Mouse (Mus musculus) lung, embryonic 16.5 days (tissue): ENCODE data around the gene Wrnip1. TPM values are rescaled to one million over a fixed set of nuclear protein-coding genes. Genes with fewer than 3 reads are reported as not detected.

Experiments
- ATAC-seq: fragments of 200-750 bp; cut with Nextera tagmentation; 2 replicates; pipeline ENCODE4 v1.8.0; 2017; ENCODE audit warnings: low read depth, mild to moderate bottlenecking, moderate library complexity
- H3K27ac ChIP-seq: fragments of 300-500 bp; sonication (generic); 2 replicates; pipeline ENCODE4 v1.5.1; 2014; ENCODE audit warnings: mild to moderate bottlenecking, control low read depth, low read length
- H3K27me3 ChIP-seq: fragments of 300-500 bp; sonication (generic); 2 replicates; pipeline ENCODE4 v1.6.1; 2014; ENCODE audit warnings: low read depth, low read length, mixed read lengths; ENCODE audit not compliant: control insufficient read depth, insufficient read depth
- H3K36me3 ChIP-seq: fragments of 300-500 bp; sonication (generic); 2 replicates; pipeline ENCODE4 v1.6.1; 2014; ENCODE audit warnings: low read length; ENCODE audit not compliant: control insufficient read depth, insufficient read depth
- H3K4me1 ChIP-seq: fragments of 300-500 bp; sonication (generic); replicated peaks from 2 replicates; pipeline ENCODE4 v1.6.1; 2014; ENCODE audit warnings: low read length, mixed read lengths; ENCODE audit not compliant: control insufficient read depth, insufficient read depth
- H3K4me2 ChIP-seq: fragments of 300-500 bp; sonication (generic); 2 replicates; pipeline ENCODE4 v1.6.1; 2014; ENCODE audit warnings: low read depth, low read length, control low read depth
- H3K4me3 ChIP-seq: fragments of 300-500 bp; sonication (generic); 2 replicates; pipeline ENCODE4 v1.5.1; 2014; ENCODE audit warnings: mild to moderate bottlenecking, low read length, control low read depth
- H3K9ac ChIP-seq: fragments of 300-500 bp; sonication (generic); 2 replicates; pipeline ENCODE4 v1.6.1; 2014; ENCODE audit warnings: low read length, control low read depth
- H3K9me3 ChIP-seq: fragments of 300-500 bp; sonication (generic); 2 replicates; pipeline ENCODE4 v1.6.1; 2016; ENCODE audit warnings: low read length; ENCODE audit not compliant: control insufficient read depth
- WGBS: fragments of 180-500 bp; shearing (Covaris S2); extraction: QIAGEN DNeasy Blood & Tissue Kit; methylation state at CpG from one replicate; pipeline ENCODE4 v1.1.7; 2014; 5-methylcytosine and 5-hydroxymethylcytosine counted together
- polyA plus RNA-seq: library from polyadenylated mRNA; unstranded; fragments of >200 nt; fragmentation: Nextera tagmentation; extraction: Ambion mirVana; gene quantifications from 2 replicates; pipeline ENCODE4 v1.2.1, GENCODE M21; 2015

Gene Wrnip1
- polyA plus RNA-seq, 1 experiment from 2014 or later, result 17.0 TPM

DNA sequence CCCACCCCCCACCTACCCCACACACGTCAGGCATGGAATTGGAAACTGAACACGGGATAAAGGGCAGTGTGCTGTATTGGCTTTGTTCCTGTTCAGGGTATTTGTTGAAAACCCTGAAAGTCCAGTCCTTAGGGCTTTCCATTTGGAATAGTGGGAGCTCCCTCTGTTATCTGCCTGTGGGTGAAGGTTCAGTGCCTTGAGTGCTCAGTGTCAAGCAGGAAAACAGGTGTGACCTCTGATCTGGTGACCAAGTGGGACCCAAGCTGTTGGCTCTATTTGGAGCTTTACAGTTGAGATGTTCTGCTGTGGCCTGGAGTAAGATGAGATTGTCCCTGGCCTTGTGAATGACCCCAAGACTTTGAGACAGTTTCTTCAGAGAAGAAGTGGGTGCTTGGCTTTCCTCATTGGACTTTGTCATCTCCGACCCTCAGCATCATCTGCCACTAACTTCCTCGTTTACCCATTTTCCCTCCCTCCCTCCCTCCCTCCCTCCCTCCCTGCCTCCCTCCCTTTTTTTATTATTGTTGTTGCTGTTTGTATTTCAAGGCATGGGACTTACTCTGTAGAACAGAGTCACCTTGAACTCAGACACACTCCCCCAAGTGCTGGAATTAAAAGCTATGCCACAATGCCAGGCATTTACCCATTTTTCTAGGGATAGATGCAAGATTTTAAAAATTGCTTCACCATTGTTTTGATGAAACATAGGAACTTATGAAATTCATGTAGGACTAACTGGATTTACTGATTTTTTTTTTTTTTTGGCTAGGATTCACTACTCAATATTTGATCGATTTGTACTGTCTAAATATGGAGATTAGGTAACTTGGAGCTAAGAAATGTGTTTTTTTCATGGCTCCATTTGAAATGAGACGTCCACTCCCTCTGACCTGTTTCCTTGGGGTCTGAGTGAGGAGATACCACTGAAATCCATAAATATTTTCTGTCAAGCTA, 22.8 kb downstream of the Wrnip1 start:
- H3K4me1 ChIP-seq, result no peaks in the 10 kb centered on the region
- WGBS, result 76% methylated on average over 6 of the region's 6 CpGs
- no peaks in the 10 kb centered on the region for H3K9me3 ChIP-seq
- H3K27me3 ChIP-seq, result no peaks in the 10 kb centered on the region
- no peak overlapping the region for H3K4me2 ChIP-seq
- no peak overlapping the region for H3K27ac ChIP-seq
- H3K9ac ChIP-seq, result no peak overlapping the region
- no peak for ATAC-seq
- no peak overlapping the region for H3K4me3 ChIP-seq
- peaks cover 5% of the 10 kb centered on the region; the same call in 1 of the 2 replicates for H3K36me3 ChIP-seq

DNA sequence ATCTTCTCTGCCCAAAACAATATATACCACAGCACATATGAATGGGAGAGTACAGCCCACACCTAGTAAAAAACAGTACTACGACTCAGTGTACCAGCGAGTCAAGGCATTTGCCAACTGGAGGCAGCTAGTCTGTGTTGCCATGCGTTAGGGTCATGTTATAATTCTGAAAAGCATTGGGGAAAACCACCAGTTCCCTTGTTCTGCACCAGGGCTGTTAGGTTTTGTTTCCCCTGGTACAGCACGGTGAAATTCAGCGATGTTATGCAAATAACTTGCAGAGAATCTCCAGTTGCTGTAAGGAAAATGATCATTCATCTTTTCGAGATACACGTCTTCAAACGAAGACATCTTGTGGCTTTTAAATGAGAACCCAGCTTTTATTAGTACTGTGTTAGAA, 23.7 kb downstream of the Wrnip1 start:
- no peaks in the 10 kb centered on the region for H3K4me1 ChIP-seq
- no peak overlapping the region for H3K4me3 ChIP-seq
- no peaks in the 10 kb centered on the region for H3K27me3 ChIP-seq
- ATAC-seq, result no peak
- H3K4me2 ChIP-seq, result no peak overlapping the region
- no peak overlapping the region for H3K27ac ChIP-seq
- WGBS, result 90% methylated on average over 8 of the region's 8 CpGs
- no peaks in the 10 kb centered on the region for H3K9me3 ChIP-seq
- no peak overlapping the region for H3K9ac ChIP-seq
- peaks cover 5% of the 10 kb centered on the region; the same call in 1 of the 2 replicates for H3K36me3 ChIP-seq

DNA sequence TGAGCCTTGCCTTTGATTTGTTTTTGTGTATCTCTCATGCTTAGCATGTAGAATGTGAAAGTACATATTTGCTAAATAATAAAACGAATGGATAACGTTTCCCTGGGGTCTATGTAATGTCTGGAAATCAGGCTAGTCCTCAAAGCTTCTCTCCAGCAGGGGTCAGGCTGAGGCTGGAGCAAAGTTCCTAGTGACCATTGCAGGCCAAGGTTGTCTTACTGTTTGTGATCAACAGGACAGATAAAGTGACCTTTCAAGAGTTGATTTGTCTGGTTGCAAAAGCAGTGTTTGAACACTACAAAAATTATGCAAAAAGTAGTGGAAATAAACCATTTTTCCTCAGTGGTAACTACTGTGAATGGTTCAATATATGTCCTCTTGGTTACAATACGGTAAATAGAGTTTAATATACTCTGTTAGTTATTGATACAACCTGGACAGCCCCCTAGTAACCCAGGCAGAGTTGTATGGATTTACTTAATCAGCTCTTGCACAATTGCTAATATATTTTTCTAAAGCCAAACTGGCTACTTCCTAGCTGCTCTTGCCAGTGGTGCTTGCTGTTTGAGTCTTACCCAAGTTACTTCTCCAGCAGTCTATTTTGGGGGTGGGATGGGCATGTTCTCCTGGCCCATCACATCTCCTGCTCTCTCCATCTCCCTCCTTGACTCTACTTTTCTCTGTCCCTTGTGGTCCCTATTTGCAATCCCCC, 25.4 kb downstream of the Wrnip1 start:
- WGBS, result 67% methylated on average over 3 of the region's 3 CpGs

DNA sequence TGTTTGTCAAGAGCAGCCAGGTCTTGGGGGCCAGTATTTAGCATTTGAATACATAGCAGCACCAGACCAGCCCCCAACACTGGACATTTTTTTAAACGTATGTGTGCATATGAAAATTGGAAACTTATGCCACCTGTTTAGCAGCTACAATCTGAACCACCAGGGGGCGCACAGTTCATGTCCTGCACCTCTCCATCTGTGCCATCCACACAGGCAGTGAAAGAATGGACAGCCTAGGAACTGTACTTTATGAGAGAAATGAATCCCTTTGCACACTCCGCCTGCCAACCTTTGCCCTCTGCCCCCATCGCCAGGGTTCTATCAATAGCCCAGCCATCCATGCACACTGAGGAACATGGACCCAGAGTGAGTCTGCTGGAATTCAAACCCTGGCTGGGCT, 26.1 kb downstream of the Wrnip1 start:
- Histone ChIP-seq H3K36me3 (no peaks in the 10 kb centered on the region), H3K9me3 (no peaks in the 10 kb centered on the region), H3K4me2 (no peak overlapping the region), H3K4me3 (no peak overlapping the region), H3K27me3 (no peaks in the 10 kb centered on the region), H3K9ac (no peak overlapping the region), H3K4me1 (no peaks in the 10 kb centered on the region), H3K27ac (no peak overlapping the region)
- no peak for ATAC-seq
- 49% methylated on average over 4 of the region's 4 CpGs for WGBS

More for the DNA sequence above, 25.4 kb downstream of the Wrnip1 start:
- Histone ChIP-seq H3K27me3 (no peaks in the 10 kb centered on the region), H3K27ac (no peak overlapping the region), H3K4me1 (no peaks in the 10 kb centered on the region), H3K4me3 (no peak overlapping the region), H3K9me3 (no peaks in the 10 kb centered on the region), H3K9ac (no peak overlapping the region), H3K36me3 (no peaks in the 10 kb centered on the region), H3K4me2 (no peak overlapping the region)
- no peak for ATAC-seq

DNA sequence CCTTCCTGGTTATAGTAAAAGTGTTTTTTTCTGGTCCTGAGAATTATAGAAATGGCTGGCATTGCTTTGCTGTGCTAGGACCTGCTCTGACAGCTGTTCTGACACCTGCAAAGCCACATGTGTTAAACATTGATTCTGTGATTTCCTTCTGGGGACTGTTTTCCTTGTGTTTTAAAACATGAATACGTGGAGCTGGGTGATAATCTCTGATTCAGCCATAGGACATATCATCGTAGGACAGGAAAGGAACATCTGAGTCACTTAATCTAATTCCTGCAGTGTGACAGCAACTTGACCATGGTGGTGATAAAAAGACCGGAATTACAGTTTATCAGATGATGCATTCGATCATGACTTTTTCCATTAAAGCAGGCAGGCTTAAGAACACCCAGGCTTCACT, 27.0 kb downstream of the Wrnip1 start:
- Histone ChIP-seq H3K9ac (no peak overlapping the region), H3K4me2 (no peak overlapping the region), H3K9me3 (no peaks in the 10 kb centered on the region), H3K4me1 (no peaks in the 10 kb centered on the region), H3K4me3 (no peak overlapping the region), H3K27me3 (no peaks in the 10 kb centered on the region), H3K27ac (no peak overlapping the region), H3K36me3 (no peaks in the 10 kb centered on the region)
- WGBS, result 56% methylated on average over 4 of the region's 4 CpGs
- no peak for ATAC-seq

DNA sequence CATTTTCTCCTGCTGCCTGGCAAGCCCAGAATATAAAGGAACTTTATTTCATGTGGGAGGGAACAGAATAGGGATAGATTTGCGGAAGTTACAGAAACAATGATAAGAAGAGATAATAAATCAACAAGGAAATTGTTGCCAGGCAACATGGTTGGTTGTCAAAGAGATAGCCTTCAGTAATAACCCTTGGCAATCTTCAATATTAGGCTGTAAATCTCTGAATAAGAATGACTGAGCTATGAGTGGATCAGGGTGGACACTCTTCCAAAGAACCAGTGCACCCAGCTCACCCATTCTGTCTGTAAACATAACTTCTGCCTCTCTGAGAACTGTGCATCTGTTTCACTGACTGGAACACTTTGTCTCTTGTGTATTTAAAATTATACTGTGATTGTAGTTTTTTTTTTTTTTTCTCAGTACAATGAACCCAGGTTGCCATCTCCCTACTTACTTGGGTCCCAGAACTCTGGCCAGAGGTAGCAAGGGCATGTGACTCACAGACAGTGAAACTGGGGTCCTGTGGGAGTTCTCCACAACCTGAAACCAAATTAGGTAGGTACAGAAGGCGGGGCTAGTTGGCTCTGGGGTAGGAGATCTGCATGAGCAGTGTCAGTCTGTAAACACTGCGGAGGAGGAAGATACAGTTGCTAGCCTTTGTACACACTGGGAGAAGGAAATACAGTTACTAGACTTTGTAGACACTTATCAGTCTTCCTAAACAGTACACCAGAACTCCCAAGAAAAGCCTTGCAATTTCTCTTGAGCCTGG, 29.9 kb downstream of the Wrnip1 start:
- H3K9ac ChIP-seq, result no peak overlapping the region
- H3K4me1 ChIP-seq, result no peaks in the 10 kb centered on the region
- H3K9me3 ChIP-seq, result no peaks in the 10 kb centered on the region
- no peak overlapping the region for H3K4me2 ChIP-seq
- no peak overlapping the region for H3K4me3 ChIP-seq
- ATAC-seq, result no peak
- 73% methylated on average over 3 of the region's 3 CpGs for WGBS
- no peak overlapping the region for H3K27ac ChIP-seq
- no peaks in the 10 kb centered on the region for H3K27me3 ChIP-seq
- H3K36me3 ChIP-seq, result no peaks in the 10 kb centered on the region

DNA sequence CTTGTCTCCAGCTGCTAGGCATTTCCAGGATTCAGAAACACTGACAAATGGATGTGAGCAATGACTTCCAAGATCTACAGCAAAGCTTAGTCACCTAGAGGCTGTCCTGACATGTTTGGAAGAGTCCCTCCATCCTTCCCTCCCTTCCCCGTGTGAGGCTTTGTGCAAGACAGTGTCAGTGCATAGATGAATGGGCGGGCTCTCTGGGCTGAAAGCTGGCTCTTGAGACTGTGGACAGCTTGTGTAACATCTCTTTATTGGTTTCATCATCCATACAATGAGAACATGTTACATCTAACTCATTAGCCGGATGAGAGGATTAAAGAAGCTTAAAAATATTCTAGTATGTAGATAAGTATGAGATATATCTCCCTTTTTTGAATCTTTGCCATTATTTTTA, 30.9 kb downstream of the Wrnip1 start:
- Histone ChIP-seq H3K27me3 (no peaks in the 10 kb centered on the region), H3K27ac (no peak overlapping the region), H3K4me3 (no peak overlapping the region), H3K4me2 (no peak overlapping the region), H3K9me3 (no peaks in the 10 kb centered on the region), H3K4me1 (no peaks in the 10 kb centered on the region), H3K36me3 (no peaks in the 10 kb centered on the region), H3K9ac (no peak overlapping the region)
- 58% methylated on average over 3 of the region's 3 CpGs for WGBS
- no peak for ATAC-seq

DNA sequence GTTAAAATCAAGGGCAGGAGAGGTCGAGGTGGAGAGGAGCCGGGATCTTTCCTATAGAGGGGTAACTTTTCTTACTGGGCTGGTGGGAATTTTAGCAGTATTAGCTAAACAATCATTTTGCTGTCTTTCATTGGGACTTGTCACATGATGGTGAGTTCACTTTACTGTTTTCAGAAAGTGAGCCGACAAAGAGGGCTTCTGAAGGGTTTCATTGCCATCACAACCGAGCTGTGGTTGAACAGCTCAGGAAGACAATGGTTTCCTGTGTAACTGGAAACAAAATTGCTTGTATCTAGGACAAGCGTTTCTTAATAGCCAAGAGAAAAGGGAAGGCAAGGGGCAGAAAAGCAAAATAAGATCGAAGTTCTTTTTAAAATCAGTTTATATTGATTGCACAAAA, 31.4 kb downstream of the Wrnip1 start:
- H3K4me2 ChIP-seq, result no peak overlapping the region
- ATAC-seq, result no peak
- H3K4me3 ChIP-seq, result no peak overlapping the region
- no peaks in the 10 kb centered on the region for H3K4me1 ChIP-seq
- no peaks in the 10 kb centered on the region for H3K27me3 ChIP-seq
- H3K27ac ChIP-seq, result no peak overlapping the region
- H3K36me3 ChIP-seq, result no peaks in the 10 kb centered on the region
- WGBS, result 60% methylated on average over 6 of the region's 6 CpGs
- no peak overlapping the region for H3K9ac ChIP-seq
- no peaks in the 10 kb centered on the region for H3K9me3 ChIP-seq

DNA sequence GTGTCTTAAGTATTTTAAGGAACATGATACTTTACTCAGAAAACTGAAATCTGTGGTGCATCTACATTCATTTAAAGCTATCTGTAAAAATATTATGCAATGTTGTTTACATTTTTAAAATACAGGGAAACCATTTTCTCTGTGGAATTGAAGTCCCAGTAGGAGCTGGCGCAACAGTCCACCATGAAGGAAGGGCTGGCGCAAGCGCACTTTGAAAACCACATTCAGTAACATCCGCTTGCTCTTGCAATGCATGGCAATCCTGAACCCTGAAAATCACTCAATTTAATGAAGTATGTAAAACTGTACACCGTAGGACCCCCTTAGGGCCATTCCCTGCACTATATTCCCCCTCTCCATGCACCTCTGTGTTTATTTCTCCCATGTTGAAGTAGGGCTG, 32.7 kb downstream of the Wrnip1 start:
- no peak overlapping the region for H3K4me2 ChIP-seq
- H3K27me3 ChIP-seq, result no peaks in the 10 kb centered on the region
- no peaks in the 10 kb centered on the region for H3K9me3 ChIP-seq
- no peak for ATAC-seq
- no peaks in the 10 kb centered on the region for H3K36me3 ChIP-seq
- WGBS, result 86% methylated on average over 5 of the region's 5 CpGs
- H3K4me3 ChIP-seq, result no peak overlapping the region
- no peak overlapping the region for H3K27ac ChIP-seq
- H3K9ac ChIP-seq, result no peak overlapping the region
- no peaks in the 10 kb centered on the region for H3K4me1 ChIP-seq
